Mouse (Mus musculus): ENCODE data around the gene Zc3hc1. TPM values are rescaled to one million over a fixed set of nuclear protein-coding genes. Genes with fewer than 3 reads are reported as not detected.
"Not testable (repeated sequence)": the region's sequence is repeated elsewhere in the genome, so short reads cannot be mapped to it uniquely, and the experiment has no call there.

The Zc3hc1 gene
- 10 to 100 TPM; 26.5 to 28.9 TPM for total RNA-seq (2021)

DNA sequence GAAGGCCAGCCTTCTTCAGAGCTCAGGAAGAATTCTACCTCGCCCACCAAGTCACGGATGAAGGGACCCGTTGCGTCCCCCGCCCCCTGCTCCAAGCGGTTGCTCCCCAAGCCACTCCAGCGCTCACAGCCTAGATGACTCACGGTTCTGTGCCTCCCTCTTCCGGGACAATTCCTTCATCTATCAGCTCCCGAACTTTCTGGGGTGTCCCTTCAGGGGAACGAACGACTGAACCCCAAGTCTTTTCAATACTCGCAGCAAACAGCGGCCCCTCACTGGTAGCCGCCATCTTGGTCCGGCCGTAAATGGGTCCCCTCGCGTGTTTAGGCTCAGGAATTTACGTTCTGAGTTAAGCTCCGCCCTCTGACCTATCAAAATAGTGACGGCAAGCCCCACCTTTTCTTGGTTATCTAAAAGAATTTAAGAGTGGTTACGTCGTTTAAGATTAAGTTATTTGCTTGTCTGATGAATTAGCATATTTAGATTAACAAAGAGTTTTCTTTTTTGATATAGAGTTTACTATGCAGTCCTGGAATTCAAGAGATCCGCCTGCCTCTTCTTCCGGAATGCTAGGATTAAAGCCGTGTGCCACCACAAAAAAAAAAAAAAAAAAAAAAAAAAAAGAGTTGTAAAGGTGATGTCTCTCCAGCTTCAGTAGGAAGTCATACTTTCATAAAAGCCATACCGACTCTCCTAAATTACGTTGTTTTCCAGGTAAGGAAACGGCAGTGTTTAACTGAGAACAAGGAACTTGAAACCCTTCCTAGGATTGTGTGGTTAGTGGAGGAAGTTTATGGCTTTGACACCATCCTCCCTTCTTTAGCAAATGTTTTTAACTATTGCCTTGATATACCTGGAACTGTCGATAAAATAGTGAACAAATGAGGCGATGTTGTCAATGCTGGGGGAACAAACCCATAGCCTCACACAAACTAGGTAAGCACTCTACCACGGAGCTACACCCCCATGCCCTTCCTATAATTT lies at the start of gene Zc3hc1:
Gene Zc3hc1, minus strand, starts transcription at position 315 of the 984 bp plus-strand sequence.
- intact Hi-C loops (cut with DNase I) = no loop called here
- DNase-seq (ENCODE audit: low spot score in 2 of 2) = peak; percentile 79 to 84

- no peak for DNase-seq (ENCODE audit: low spot score in 2 of 2)
- intact Hi-C loops (cut with DNase I) = no loop called here
These were observed 48.7 kb upstream of the Zc3hc1 start for GRCm38 (mm10) chr6:30439576-30439975.

GRCm38 (mm10) chr6:30437054-30437453 lies 46.2 kb upstream of the Zc3hc1 start:
- intact Hi-C loops (cut with DNase I) = no loop called here

DNA sequence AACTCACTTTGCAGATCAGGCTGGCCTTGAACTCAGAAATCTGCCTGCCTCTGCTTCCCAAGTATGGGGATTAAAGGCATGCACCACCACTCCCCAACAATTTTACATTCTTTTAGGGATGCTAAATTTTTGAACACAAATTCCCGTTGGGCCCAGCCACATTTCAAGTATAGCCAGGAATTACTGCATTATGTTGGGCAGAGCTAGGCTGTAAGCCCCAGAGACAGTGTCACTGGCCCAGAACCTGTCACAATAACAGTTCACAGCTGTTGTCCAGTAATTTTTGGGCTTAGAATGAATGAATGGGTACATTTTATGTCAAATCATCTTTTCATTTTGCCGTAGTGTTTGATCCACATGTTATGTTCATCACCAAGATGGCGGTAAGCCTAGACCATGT lies 45.6 kb upstream of the Zc3hc1 start:
- intact Hi-C loops (cut with DNase I) = no loop called here
- no peak for DNase-seq (ENCODE audit: low spot score in 2 of 2)

More at GRCm38 (mm10) chr6:30437054-30437453, 46.2 kb upstream of the Zc3hc1 start:
- no peak for DNase-seq (ENCODE audit: low spot score in 2 of 2)

GRCm38 (mm10) chr6:30432461-30433192 lies 41.8 kb upstream of the Zc3hc1 start:
- peak in 1 of 2 experiments; percentile 60 for DNase-seq (ENCODE audit: low spot score in 2 of 2)
- intact Hi-C loops (cut with DNase I) = no loop called here

- intact Hi-C loops (cut with DNase I) = no loop called here
- no peak for DNase-seq (ENCODE audit: low spot score in 2 of 2)
These were observed 26.0 kb upstream of the Zc3hc1 start for GRCm38 (mm10) chr6:30416801-30417200.

- no peak for DNase-seq (ENCODE audit: low spot score in 2 of 2)
- intact Hi-C loops (cut with DNase I) = no loop called here
These were observed 25.3 kb upstream of the Zc3hc1 start for GRCm38 (mm10) chr6:30416126-30416525.

- intact Hi-C loops (cut with DNase I) = no loop called here
- DNase-seq (ENCODE audit: low spot score in 2 of 2) = no peak
These were observed 20.5 kb upstream of the Zc3hc1 start for GRCm38 (mm10) chr6:30411311-30411710.

- intact Hi-C loops (cut with DNase I) = no loop called here
These were observed 18.7 kb upstream of the Zc3hc1 start for GRCm38 (mm10) chr6:30409399-30410093.

GRCm38 (mm10) chr6:30408276-30408675 lies 17.4 kb upstream of the Zc3hc1 start:
- intact Hi-C loops (cut with DNase I) = no loop called here
- DNase-seq (ENCODE audit: low spot score in 2 of 2) = no peak

More at GRCm38 (mm10) chr6:30409399-30410093, 18.7 kb upstream of the Zc3hc1 start:
- DNase-seq (ENCODE audit: low spot score in 2 of 2) = no peak

DNA sequence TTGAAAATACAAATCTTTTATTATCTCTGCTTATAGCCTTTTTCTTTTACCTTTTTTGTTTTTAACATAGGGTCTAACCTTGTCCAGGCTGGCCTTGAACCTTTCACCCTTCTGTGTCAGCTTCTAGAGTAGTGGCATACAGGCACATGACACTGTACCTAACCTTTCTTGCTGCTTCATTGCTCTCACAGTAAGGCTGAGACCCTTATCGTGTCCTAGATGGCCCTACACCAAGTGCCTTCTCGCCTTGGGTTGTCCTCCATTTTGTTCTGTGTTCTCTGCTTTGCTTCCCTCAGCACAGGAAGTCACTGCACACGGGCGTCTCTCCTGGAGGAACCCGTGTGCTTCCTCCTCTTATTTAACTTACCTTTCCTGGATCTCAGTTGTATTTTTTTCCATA lies 13.8 kb upstream of the Zc3hc1 start:
- intact Hi-C loops (cut with DNase I) = loop anchor here (1.0 to 5.0 kb wide), 2 partner anchors 143 to 578 kb away; no protein-coding TSS in a partner anchor
- no peak for DNase-seq (ENCODE audit: low spot score in 2 of 2)

GRCm38 (mm10) chr6:30403465-30403864 lies 12.6 kb upstream of the Zc3hc1 start:
- intact Hi-C loops (cut with DNase I) = loop anchor here (1.0 to 5.0 kb wide), 4 partner anchors 65 to 629 kb away; no protein-coding TSS in a partner anchor
- peak; percentile 81 to 88 for DNase-seq (ENCODE audit: low spot score in 2 of 2)

DNA sequence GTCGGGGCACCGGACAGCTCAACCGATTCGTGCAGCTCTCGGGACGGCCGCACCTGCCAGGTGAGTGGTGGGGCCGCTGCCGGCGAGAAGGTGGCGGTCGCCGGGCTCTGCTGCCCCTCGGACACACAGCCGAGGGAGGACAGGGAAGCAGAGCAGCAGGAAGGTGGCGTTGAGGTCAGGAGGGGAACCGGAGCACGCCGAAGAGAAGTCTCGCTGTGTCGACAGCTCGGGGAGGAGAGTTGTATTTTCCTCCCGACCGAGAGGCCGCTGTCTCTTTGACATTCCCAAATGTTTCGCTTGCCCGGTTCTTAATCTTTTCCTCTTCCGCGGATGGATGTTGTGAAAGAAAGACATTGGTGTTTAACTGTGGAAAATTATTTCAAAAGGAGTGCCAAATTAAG lies 11.3 kb upstream of the Zc3hc1 start:
- DNase-seq (ENCODE audit: low spot score in 2 of 2) = no peak
- intact Hi-C loops (cut with DNase I) = loop anchor here (2.0 to 5.0 kb wide), 3 partner anchors 67 to 631 kb away; no protein-coding TSS in a partner anchor

GRCm38 (mm10) chr6:30401308-30402015 lies 10.6 kb upstream of the Zc3hc1 start, which contains the start of gene Klhdc10:
Gene Klhdc10, plus strand, starts transcription at chr6:30401868.
- intact Hi-C loops (cut with DNase I) = loop anchor here (1.0 to 5.0 kb wide), 5 partner anchors 59 to 637 kb away; no protein-coding TSS in a partner anchor
- peak; percentile 100 for DNase-seq (ENCODE audit: low spot score in 2 of 2)

DNA sequence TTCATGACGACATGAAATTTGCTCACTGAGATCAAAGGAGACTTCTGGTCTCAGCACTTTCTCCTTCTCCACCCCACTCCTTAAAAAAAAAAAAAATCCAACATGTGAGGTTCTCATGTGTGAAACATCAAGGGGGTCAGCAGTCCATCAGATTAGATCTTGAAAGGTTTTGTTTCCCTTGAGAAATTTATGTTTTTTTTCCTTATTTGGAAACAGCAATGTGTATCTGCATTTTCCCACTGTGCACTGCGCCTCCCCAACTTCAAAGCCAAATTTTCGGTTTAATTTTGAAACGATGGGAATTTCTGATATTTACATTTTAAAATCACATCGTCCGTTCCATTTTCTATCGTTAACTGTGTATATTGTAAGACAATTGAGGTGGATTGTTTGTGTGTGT lies 9.9 kb upstream of the Zc3hc1 start:
- peak in 1 of 2 experiments; percentile 18 for DNase-seq (ENCODE audit: low spot score in 2 of 2)
- intact Hi-C loops (cut with DNase I) = loop anchor here (1.0 to 5.0 kb wide), 3 partner anchors 60 to 638 kb away; no protein-coding TSS in a partner anchor

DNA sequence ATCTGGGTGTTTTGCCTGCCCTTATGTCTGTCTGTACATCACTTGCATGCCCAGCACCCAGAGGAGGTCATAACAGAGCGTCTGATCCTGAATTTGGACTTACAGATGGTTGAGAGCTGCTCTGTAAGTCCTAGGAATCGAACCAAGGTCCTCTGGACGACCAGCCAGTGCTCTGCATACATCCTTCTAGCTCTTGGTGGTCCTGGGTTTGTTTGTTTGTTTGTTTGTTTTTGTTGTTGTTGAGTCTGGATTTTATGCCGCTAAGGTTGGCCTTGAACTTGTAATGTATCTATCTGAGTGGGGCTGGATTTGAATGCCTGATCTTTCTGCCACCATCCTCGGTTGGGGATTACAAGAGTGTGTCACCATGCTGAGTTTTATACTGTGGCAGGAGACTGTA lies 9.3 kb upstream of the Zc3hc1 start:
- DNase-seq (ENCODE audit: low spot score in 2 of 2) = no peak
- intact Hi-C loops (cut with DNase I) = loop anchor here (2.0 to 5.0 kb wide), 2 partner anchors 147 to 639 kb away; no protein-coding TSS in a partner anchor

DNA sequence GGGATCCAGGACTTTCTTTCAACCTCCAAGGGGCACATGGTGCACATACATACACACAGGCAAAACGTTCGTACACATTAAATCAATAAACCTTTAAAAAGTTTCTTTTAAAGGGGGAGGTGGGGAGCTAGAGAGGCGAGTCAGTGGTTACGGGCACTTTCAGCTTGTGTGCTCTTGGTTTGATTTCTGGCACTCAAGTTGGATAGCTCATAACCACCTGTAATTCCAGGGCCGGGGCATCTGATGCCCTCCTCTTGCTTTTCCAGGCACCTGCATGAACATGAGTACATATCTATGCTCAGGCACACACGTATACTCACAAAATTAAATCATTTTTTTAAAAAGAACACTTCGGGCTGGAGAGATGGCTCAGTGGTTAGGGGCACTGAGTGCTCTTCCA lies 1.2 kb upstream of the Zc3hc1 start:
- intact Hi-C loops (cut with DNase I) = no loop called here
- no peak for DNase-seq (ENCODE audit: low spot score in 2 of 2)

GRCm38 (mm10) chr6:30390271-30390670 lies 557 bp downstream of the Zc3hc1 start:
- intact Hi-C loops (cut with DNase I); DNase-seq (ENCODE audit: low spot score in 2 of 2): not testable (repeated sequence)

DNA sequence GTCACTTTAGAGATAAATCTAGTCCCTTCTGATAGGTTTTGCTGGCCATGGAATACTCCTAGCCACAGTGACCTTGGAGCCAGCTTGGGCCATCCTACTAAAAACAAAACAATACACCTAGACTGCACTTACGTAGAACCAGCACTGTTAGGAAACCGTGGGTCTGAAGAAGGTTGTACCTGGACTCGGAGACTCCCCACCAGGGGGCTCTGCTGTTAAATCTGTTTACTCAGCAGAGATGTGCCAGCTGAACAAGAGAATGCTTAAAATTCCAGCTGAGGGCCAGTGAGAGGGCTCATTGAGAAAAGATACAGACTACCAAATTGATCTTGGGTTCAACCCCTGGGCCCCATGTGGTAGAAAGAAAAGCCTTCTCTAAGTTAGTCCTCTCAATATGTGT lies 9.7 kb downstream of the Zc3hc1 start:
- DNase-seq (ENCODE audit: low spot score in 2 of 2) = no peak
- intact Hi-C loops (cut with DNase I) = no loop called here

All from left cerebral cortex, postnatal 25 days (tissue).